Mouse (Mus musculus) midbrain, embryonic 15.5 days (tissue): ENCODE results near the gene Zfp235. TPM values are rescaled to one million over a fixed set of nuclear protein-coding genes. Genes with fewer than 3 reads are reported as not detected.

Source experiments
- ATAC-seq: fragments of 200-750 bp; cut with Nextera tagmentation; replicated peaks from 2 replicates; pipeline ENCODE4 v1.8.0; 2017; ENCODE audit warnings: moderate TSS enrichment
- H3K27ac ChIP-seq: fragments of 300-500 bp; sonication (generic); 2 replicates; pipeline ENCODE4 v1.5.1; 2015; ENCODE audit warnings: mild to moderate bottlenecking, inconsistent platforms
- H3K27me3 ChIP-seq: fragments of 300-500 bp; sonication (generic); replicated peaks from 2 replicates; pipeline ENCODE4 v1.6.1; 2015; ENCODE audit warnings: inconsistent platforms
- H3K36me3 ChIP-seq: fragments of 300-500 bp; sonication (generic); replicated peaks from 2 replicates; pipeline ENCODE4 v1.6.1; 2015; ENCODE audit warnings: inconsistent platforms
- H3K4me1 ChIP-seq: fragments of 300-500 bp; sonication (generic); 2 replicates; pipeline ENCODE4 v1.6.1; 2015; ENCODE audit warnings: inconsistent platforms
- H3K4me2 ChIP-seq: fragments of 300-500 bp; sonication (generic); 2 replicates; pipeline ENCODE4 v1.6.1; 2015; ENCODE audit warnings: inconsistent platforms, mild to moderate bottlenecking, moderate library complexity
- H3K4me3 ChIP-seq: fragments of 300-500 bp; sonication (generic); 2 replicates; pipeline ENCODE4 v1.5.1; 2015; ENCODE audit warnings: mild to moderate bottlenecking, inconsistent platforms
- H3K9ac ChIP-seq: fragments of 300-500 bp; sonication (generic); 2 replicates; pipeline ENCODE4 v1.6.1; 2015; ENCODE audit warnings: mild to moderate bottlenecking, inconsistent platforms
- H3K9me3 ChIP-seq: fragments of 300-500 bp; sonication (generic); 2 replicates; pipeline ENCODE4 v1.6.1; 2016; ENCODE audit warnings: inconsistent platforms
- WGBS: fragments of 180-500 bp; shearing (Covaris S2); methylation state at CpG from one replicate; pipeline ENCODE4 v1.1.7; 2015; ENCODE audit warnings: mixed read lengths; 5-methylcytosine and 5-hydroxymethylcytosine counted together
- polyA plus RNA-seq: library from polyadenylated mRNA; unstranded; fragments of >200 nt; fragmentation: Nextera tagmentation; extraction: Ambion mirVana; gene quantifications from 2 replicates; pipeline ENCODE4 v1.2.1, GENCODE M21; 2015

Zfp235 gene
- polyA plus RNA-seq, 1 experiment from 2014 or later: 26.3 TPM

DNA sequence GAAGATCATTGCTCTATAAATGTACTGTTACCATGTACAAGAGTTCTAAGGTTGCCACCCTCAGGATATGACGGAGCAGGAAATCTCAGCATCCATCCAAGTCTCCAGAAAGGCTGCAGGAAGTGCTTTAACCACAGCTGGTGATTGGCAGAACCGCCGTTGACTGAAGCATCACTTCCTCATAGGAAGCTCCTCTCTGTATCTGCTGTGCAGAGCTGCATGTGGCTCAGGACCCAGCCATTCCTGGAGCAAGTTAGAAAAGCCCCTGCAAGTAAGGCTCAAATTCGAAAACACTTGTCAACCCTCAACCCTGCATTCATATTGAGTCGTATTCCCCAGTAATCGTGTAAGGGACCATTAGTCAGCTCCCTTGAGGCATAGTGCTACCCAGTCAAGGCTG is 8.6 kb downstream of the Zfp235 start:
- Histone ChIP-seq H3K36me3 (peaks cover 48% of the 10 kb centered on the region), H3K9me3 (no peaks in the 10 kb centered on the region), H3K9ac (no peak overlapping the region), H3K4me1 (no peaks in the 10 kb centered on the region), H3K4me2 (no peak overlapping the region), H3K4me3 (no peak overlapping the region), H3K27me3 (no peaks in the 10 kb centered on the region), H3K27ac (no peak overlapping the region)
- no peak for ATAC-seq
- WGBS: 91% methylated on average over 6 of the region's 6 CpGs

GRCm38 (mm10) chr7:24153272-24153671 is 19.3 kb downstream of the Zfp235 start:
- Histone ChIP-seq H3K4me2 (no peak overlapping the region), H3K27ac (no peak overlapping the region), H3K4me1 (no peaks in the 10 kb centered on the region), H3K9me3 (no peaks in the 10 kb centered on the region), H3K27me3 (no peaks in the 10 kb centered on the region), H3K4me3 (no peak overlapping the region), H3K9ac (no peak overlapping the region), H3K36me3 (no peaks in the 10 kb centered on the region)
- ATAC-seq: no peak
- 5% methylated on average over 1 of the region's 1 CpGs for WGBS

GRCm38 (mm10) chr7:24172191-24172590 is 38.2 kb downstream of the Zfp235 start:
- peaks cover 10% of the 10 kb centered on the region; the same call in 1 of the 2 replicates for H3K4me1 ChIP-seq
- H3K36me3 ChIP-seq: no peaks in the 10 kb centered on the region
- H3K9me3 ChIP-seq: no peaks in the 10 kb centered on the region
- no peak for ATAC-seq
- 68% methylated on average over 4 of the region's 4 CpGs for WGBS
- no peak overlapping the region for H3K27ac ChIP-seq
- no peak overlapping the region for H3K4me2 ChIP-seq
- no peak overlapping the region for H3K9ac ChIP-seq
- no peak overlapping the region for H3K4me3 ChIP-seq
- no peaks in the 10 kb centered on the region for H3K27me3 ChIP-seq

- H3K36me3 ChIP-seq: no peaks in the 10 kb centered on the region
- peak within 1 kb of the TSS; percentile 76 for H3K27ac ChIP-seq
- WGBS: 12% methylated on average over 23 of the region's 23 CpGs
- ATAC-seq: peak; percentile 93
- H3K4me1 ChIP-seq: peaks cover 10% of the 10 kb centered on the region; the same call in 1 of the 2 replicates
- no peaks in the 10 kb centered on the region for H3K27me3 ChIP-seq
- H3K4me3 ChIP-seq: peak within 1 kb of the TSS; percentile 58
- peak within 1 kb of the TSS; percentile 57 for H3K4me2 ChIP-seq
- H3K9ac ChIP-seq: peak within 1 kb of the TSS; percentile 59
- no peaks in the 10 kb centered on the region for H3K9me3 ChIP-seq
Observed at GRCm38 (mm10) chr7:24174618-24175336, 40.8 kb downstream of the Zfp235 start, which contains the start of gene Zfp114. Zfp114 (plus strand) TSS chr7:24175060.

GRCm38 (mm10) chr7:24175337-24175711 is 41.4 kb downstream of the Zfp235 start:
- Histone ChIP-seq H3K4me3 (peak overlapping the region; percentile 58), H3K4me1 (peaks cover 10% of the 10 kb centered on the region; the same call in 1 of the 2 replicates), H3K27me3 (no peaks in the 10 kb centered on the region), H3K27ac (peak overlapping the region; percentile 76; the same call in 1 of the 2 replicates), H3K4me2 (peak overlapping the region; percentile 57), H3K9ac (peak overlapping the region; percentile 59; the same call in 1 of the 2 replicates), H3K9me3 (no peaks in the 10 kb centered on the region), H3K36me3 (no peaks in the 10 kb centered on the region)
- 61% methylated on average over 6 of the region's 6 CpGs for WGBS
- ATAC-seq: peak; percentile 57; the same call in 1 of the 2 replicates

DNA sequence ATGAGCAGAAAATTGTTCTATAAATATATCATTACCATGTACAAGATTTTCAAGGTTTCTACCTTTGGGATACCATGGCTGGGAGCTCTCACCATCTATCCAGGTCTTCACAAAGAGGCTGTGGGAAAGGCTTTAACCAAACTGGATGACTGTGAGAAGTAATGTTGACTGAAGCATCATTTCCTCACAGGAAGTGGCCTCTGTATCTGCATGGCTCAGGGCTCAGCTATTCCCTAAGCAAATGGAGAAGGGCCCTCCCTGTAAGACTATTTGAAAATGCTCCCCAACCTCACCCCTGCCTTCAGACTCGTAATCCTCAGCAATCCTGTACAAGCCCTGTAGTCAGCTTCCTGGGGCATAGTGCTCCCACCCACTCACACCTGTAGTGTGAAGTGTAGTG is 53.6 kb downstream of the Zfp235 start:
- Histone ChIP-seq H3K4me1 (no peaks in the 10 kb centered on the region), H3K9ac (no peak overlapping the region), H3K27ac (no peak overlapping the region), H3K36me3 (no peaks in the 10 kb centered on the region), H3K4me2 (no peak overlapping the region), H3K9me3 (no peaks in the 10 kb centered on the region), H3K4me3 (no peak overlapping the region), H3K27me3 (no peaks in the 10 kb centered on the region)
- WGBS: 59% methylated on average over 1 of the region's 1 CpGs
- no peak for ATAC-seq

GRCm38 (mm10) chr7:24188901-24189570 is 55.1 kb downstream of the Zfp235 start:
- Histone ChIP-seq H3K27ac (no peak overlapping the region), H3K27me3 (no peaks in the 10 kb centered on the region), H3K9ac (no peak overlapping the region), H3K36me3 (peaks cover 10% of the 10 kb centered on the region; the same call in 1 of the 2 replicates), H3K4me1 (no peaks in the 10 kb centered on the region), H3K4me2 (no peak overlapping the region), H3K4me3 (no peak overlapping the region), H3K9me3 (no peaks in the 10 kb centered on the region)
- ATAC-seq: no peak
- 69% methylated on average over 4 of the region's 4 CpGs for WGBS

GRCm38 (mm10) chr7:24189571-24189944 is 55.6 kb downstream of the Zfp235 start:
- no peaks in the 10 kb centered on the region for H3K27me3 ChIP-seq
- H3K9me3 ChIP-seq: no peaks in the 10 kb centered on the region
- peaks cover 15% of the 10 kb centered on the region; the same call in 1 of the 2 replicates for H3K36me3 ChIP-seq
- no peak overlapping the region for H3K9ac ChIP-seq
- no peak for ATAC-seq
- no peaks in the 10 kb centered on the region for H3K4me1 ChIP-seq
- H3K4me3 ChIP-seq: no peak overlapping the region
- no peak overlapping the region for H3K4me2 ChIP-seq
- no peak overlapping the region for H3K27ac ChIP-seq
- WGBS: 84% methylated on average over 5 of the region's 5 CpGs

DNA sequence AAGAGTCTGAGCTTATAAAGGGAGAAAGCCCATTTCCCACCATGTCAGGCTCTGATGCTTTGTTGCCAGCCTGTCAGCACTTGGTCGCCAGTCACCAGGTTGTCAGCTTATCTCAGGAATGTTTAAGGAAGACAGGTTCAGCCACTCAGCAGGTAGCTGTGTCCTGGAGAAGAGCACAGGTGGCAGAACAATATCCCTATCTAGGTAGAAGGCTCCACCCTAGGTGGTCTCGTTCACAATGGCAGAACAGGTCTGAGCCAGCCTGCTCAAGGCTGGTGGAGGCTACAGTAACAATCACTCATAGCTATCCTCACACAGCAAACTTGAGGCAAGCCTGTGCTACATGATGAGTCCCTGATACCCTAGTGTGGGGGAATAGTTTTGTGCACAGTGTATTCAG is 57.4 kb downstream of the Zfp235 start:
- Histone ChIP-seq H3K27me3 (no peaks in the 10 kb centered on the region), H3K9me3 (no peaks in the 10 kb centered on the region), H3K4me2 (no peak overlapping the region), H3K9ac (no peak overlapping the region), H3K36me3 (peaks cover 19% of the 10 kb centered on the region; the same call in 1 of the 2 replicates), H3K4me1 (no peaks in the 10 kb centered on the region), H3K27ac (no peak overlapping the region), H3K4me3 (no peak overlapping the region)
- WGBS: 81% methylated on average over 2 of the region's 2 CpGs
- no peak for ATAC-seq

Other genes starting within 250 kb of the Zfp235 start
- not detected in 2 replicates for gene Vmn1r178, start 242.2 kb upstream of the Zfp235 start, polyA plus RNA-seq
- not detected in 2 replicates for gene Vmn1r179, start 207.2 kb upstream of the Zfp235 start, polyA plus RNA-seq
- not detected in 2 replicates for gene Vmn1r180, start 183.5 kb upstream of the Zfp235 start, polyA plus RNA-seq
- gene Vmn1r181, start 159.6 kb upstream of the Zfp235 start, polyA plus RNA-seq: not detected in 2 replicates
- not detected in 2 replicates for gene V1rd19, start 132.5 kb upstream of the Zfp235 start, polyA plus RNA-seq
- 0.01 TPM in 1 of 2 replicates, not detected in the other for gene Vmn1r183, start 80.9 kb upstream of the Zfp235 start, polyA plus RNA-seq
- gene Zfp180, start 52.2 kb upstream of the Zfp235 start, polyA plus RNA-seq: 40.1 and 44.1 TPM in 2 replicates
- gene Zfp112, start 21.9 kb upstream of the Zfp235 start, polyA plus RNA-seq: 11.3 TPM in 2 replicates
- gene Zfp114, start 40.9 kb downstream of the Zfp235 start, polyA plus RNA-seq: 5.6 and 5.7 TPM in 2 replicates
- 5.4 and 6.9 TPM in 2 replicates for gene Zfp111, start 77.3 kb downstream of the Zfp235 start, polyA plus RNA-seq
- 5.2 and 5.9 TPM in 2 replicates for gene Zfp109, start 103.4 kb downstream of the Zfp235 start, polyA plus RNA-seq
- 7.0 and 7.9 TPM in 2 replicates for gene Zfp108, start 120.6 kb downstream of the Zfp235 start, polyA plus RNA-seq
- 8.3 and 9.6 TPM in 2 replicates for gene Zfp93, start 136.3 kb downstream of the Zfp235 start, polyA plus RNA-seq
- gene Zfp61, start 167.1 kb downstream of the Zfp235 start, polyA plus RNA-seq: 47.2 and 48.6 TPM in 2 replicates
- 23.6 and 24.5 TPM in 2 replicates for gene Zfp94, start 182.5 kb downstream of the Zfp235 start, polyA plus RNA-seq
- 0.48 TPM in 1 of 2 replicates, not detected in the other for gene Tescl, start 199.8 kb downstream of the Zfp235 start, polyA plus RNA-seq
- not detected in 2 replicates for gene Lypd5, start 215.0 kb downstream of the Zfp235 start, polyA plus RNA-seq
- 0.92 and 1.1 TPM in 2 replicates for gene Kcnn4, start 236.1 kb downstream of the Zfp235 start, polyA plus RNA-seq